Mouse (Mus musculus) cerebellum, adult 11 months (tissue): ENCODE data around the gene E130309D02Rik.
A peak's percentile ranks its signal among the peaks of the same experiment; 100 is the strongest.

Experiments
- DNase-seq: peaks from one replicate; pipeline ENCODE4 v3.0.0; 2022

E130309D02Rik gene

GRCm38 (mm10) chr5:143314730-143315513 is at the start of gene E130309D02Rik:
TSS of gene E130309D02Rik (minus strand) at chr5:143315360.
- peak; percentile 88 for DNase-seq

DNA sequence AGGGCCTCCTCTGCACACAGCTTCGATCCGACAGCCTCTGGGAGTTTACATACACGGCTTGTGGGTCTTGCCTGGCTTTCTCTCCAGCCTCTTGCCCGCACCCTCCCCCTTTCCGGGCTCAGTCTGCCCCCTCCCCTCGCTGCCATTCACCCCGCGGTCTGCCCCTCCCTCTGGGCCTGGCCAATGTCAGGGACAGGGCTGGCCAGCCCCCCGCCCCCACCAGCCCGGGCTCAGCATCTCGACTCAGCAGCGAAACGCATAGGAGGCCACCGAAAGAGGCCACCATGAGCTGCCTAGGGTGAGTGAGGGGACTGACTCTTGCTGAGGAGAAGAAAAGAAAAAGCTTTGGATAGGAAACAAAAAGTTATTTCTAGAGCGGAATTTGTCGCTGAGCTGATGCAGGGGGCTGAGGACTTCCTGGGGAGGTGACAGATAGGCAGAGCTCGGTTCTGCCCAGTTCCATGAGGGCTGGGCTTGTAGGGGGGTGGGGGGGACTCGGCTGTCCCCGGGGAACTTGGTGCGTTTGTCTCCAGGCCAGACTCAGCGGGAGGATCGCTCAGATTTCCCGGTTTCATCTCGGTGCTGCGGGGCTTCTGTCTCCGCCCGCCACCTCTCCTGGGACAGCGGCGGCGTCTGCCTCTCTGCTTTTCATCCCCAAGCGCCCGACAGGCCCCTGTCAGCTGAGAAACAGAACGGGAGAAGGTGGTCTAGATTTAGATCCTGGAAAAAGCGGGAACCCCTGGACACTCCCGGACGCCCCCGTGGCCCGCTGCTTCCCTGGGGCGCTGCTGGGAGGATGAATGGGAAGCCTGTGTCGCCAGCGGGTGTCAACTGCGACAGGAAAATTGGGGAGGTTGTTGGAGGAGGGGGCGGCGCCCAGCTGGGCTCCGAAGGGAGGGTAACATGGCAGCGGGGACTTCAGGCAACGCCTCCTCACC is 48.8 kb upstream of the E130309D02Rik start:
- DNase-seq: no peak

- DNase-seq: no peak
Observed at GRCm38 (mm10) chr5:143361428-143361827, 46.3 kb upstream of the E130309D02Rik start.

DNA sequence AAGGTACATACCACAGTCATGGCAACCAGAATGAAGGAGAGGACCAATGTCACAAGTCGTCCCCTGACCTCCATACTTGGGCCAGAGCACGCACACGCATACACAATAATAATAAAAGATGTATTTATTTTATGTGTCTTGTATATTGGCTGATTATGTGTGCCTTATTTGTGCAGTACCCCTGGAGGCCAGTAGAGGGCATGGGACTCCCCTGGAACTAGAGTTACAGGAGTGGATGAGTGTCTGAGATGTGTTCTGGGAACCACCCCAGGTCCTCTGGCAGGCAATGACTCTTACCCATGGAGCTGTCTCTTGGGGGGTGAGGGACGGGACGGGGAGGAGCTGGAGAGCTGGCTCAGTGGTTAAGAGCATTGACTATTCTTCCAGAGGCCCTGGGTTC is 44.8 kb upstream of the E130309D02Rik start:
- no peak for DNase-seq

GRCm38 (mm10) chr5:143359263-143359662 is 44.1 kb upstream of the E130309D02Rik start:
- DNase-seq: no peak

GRCm38 (mm10) chr5:143357564-143357963 is 42.4 kb upstream of the E130309D02Rik start:
- no peak for DNase-seq

GRCm38 (mm10) chr5:143356686-143357388 is 41.7 kb upstream of the E130309D02Rik start, which contains the start of gene Grid2ip:
TSS of gene Grid2ip (plus strand) at chr5:143357338.
- DNase-seq: no peak

- DNase-seq: no peak
Observed at GRCm38 (mm10) chr5:143356017-143356416, 40.9 kb upstream of the E130309D02Rik start.

- DNase-seq: no peak
Observed at GRCm38 (mm10) chr5:143346367-143346766, 31.2 kb upstream of the E130309D02Rik start.

DNA sequence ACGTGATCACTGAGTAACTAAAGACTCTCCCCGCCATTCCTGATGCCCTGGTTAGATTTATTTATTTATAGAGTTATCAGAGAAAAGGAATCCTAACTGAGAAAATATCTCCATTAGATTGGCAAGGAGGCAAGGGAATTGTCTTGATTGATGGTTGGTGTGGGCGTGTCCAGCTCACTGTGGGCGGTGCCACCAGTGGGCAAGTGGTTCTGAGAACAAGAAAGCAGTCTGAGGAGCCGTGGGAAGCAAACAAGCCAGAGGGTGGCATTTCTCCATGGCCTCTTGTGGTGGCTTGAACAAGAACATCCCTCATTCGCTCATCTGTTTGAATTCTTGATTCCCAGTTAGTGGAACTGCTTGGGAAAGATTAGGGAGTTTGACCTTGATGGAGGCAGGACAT is 24.4 kb upstream of the E130309D02Rik start:
- DNase-seq: no peak

DNA sequence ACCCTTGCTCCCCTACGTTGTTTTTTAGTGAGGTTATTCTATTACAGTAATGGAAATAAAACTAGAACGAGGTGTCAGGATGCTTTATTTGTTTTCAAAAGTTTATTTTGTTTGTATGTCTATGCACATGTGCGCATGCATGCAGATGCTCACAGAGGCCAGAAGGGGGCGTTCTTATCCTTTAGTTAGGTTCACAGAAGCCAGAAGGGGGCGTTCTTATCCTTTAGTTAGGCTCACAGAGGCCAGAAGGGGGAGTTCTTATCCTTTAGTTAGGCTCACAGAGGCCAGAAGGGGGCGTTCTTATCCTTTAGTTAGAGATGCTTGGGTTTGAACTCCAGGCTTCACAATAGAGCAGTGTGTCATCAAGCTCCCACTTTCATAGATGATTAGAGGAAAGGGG is 21.4 kb upstream of the E130309D02Rik start:
- DNase-seq: no peak

- DNase-seq: no peak
Observed at GRCm38 (mm10) chr5:143335089-143335460, 19.9 kb upstream of the E130309D02Rik start.

DNA sequence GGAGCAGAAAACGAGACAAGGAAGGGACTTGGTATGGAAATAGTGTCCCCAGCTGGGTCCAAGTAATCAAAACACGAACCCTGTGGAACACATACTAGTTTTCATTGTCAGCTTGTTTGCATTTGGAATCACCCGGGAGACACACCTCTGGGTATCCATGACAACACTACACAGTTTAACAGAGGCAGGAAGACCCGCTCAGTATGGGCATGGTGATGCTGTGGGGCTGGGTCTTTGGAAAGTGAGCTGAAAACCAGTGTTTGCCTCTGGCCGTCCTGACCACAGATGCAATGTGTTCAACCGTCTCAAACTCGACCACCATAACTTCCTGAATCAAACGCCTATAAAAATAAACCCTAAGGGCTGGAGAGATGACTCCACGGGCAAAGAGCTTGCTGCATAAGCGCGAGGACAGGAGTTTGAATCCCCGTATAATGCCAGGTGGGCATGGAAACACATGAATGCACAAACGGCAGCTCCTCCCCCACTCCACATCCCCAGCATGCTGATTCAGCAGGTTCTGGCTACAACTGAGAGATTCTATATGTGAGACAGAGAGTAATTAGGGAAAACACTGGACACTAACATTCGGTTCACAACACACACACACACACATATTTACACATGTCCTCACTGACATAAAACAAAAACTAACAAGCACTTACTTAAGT is 19.4 kb upstream of the E130309D02Rik start:
- no peak for DNase-seq

DNA sequence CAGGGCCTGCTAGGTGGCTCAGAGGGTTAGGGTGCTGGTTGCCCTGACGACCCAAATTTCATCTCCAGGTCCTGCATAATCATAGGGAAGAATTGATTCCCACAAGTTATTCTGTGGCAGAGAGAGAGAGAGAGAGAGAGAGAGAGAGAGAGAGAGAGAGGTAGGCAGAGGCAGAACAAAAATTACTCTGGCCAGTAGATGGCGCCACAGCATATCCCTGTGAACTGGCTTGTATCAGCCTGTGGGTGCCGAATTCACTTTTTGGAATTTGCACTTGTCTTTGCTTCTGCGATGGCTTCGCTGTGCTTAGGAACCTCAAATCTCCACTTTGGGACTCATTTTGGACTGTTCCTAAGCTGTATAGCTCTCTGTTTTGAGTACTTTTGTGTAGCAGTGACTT is 18.7 kb upstream of the E130309D02Rik start:
- DNase-seq: peak; percentile 67

- peak; percentile 85 for DNase-seq
Observed at GRCm38 (mm10) chr5:143328690-143329495, 13.7 kb upstream of the E130309D02Rik start, which contains the start of gene Zdhhc4. TSS of gene Zdhhc4 (minus strand) at chr5:143329256.

- DNase-seq: no peak
Observed at GRCm38 (mm10) chr5:143317288-143317610, 2.1 kb upstream of the E130309D02Rik start.

GRCm38 (mm10) chr5:143316605-143317287 is 1.6 kb upstream of the E130309D02Rik start:
- peak; percentile 30 for DNase-seq

DNA sequence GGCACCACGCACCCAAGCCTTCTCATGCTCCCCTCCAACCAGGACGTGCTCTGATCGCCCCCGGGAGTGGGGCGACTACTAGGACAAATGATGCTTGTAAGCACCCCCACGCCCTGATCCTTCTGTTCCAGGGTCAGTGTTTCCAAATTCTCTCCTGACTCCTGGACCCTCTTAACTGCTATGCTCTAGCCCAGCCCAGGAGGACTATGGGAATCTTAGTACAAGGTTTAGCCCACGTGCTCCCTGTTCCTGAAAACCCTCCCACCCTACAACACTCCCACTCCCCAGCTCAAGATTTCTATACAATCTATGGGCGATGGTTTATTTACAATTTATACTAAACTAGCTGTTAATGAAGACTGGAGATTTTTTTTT is 341 bp upstream of the E130309D02Rik start:
- no peak for DNase-seq

DNA sequence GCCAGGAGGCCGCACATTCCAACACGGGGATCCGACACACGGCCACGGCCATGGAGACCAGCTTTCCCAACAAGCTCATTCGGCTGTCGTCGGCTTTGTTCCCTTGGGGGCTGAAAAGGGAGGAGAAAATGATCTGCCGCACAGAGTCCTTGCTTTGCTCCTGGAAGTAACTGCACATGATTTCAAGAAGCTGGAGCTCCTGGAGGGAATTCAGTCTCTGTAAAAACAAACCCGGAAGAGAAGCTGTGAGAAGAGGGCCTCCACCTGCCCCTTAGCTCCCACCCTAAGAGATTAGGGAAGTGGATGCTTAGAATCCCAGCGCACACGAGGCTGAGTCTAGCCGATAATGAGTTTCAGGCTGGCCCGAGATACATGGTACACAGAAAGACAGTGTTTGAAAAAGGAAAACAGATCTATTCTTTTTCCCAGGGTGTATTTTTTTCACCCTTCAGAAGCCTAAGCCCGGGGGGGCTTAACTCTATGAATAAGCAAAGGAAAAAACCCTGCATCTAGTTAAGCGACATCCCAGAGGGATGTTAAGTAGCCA is 904 bp downstream of the E130309D02Rik start:
- DNase-seq: no peak

DNA sequence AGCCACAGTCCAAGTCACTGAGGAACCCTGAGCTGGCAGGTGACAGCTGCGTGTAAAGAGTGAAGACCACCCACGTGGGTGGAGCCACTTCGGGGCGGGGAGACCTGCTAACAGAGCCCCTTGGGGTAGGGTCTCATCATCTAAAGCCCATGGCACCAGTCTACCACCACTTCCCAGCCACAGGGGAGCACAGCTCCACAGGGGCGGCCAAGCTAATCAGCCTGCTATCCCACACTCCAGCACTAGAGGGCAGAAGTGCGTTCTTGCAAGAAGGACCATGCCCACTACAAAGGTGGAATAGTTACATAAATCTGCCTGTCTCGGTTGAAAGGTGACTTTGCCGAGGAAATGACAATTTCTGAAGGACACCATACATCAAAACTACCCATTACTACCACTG is 3.3 kb downstream of the E130309D02Rik start:
- DNase-seq: peak; percentile 77

- no peak for DNase-seq
Observed at GRCm38 (mm10) chr5:143309916-143310315, 5.2 kb downstream of the E130309D02Rik start.
